Mouse (Mus musculus) forebrain, embryonic 14.5 days (tissue): ENCODE data around the gene Carmil1. TPM values are rescaled to one million over a fixed set of nuclear protein-coding genes. Genes with fewer than 3 reads are reported as not detected.

ENCODE experiments used
- ATAC-seq: fragments of 200-750 bp; cut with Nextera tagmentation; 2 replicates; pipeline ENCODE4 v1.8.0; 2017; ENCODE audit warnings: mild to moderate bottlenecking, moderate library complexity
- DNase-seq: peaks from one replicate; pipeline ENCODE4 v3.0.0-alpha.2; 2015; ENCODE audit warnings: low spot score
- H3K27ac ChIP-seq: fragments of 300-500 bp; sonication (generic); 2 replicates; pipeline ENCODE4 v1.5.1; 2014; ENCODE audit warnings: low read depth, mild to moderate bottlenecking, control low read depth, low read length, moderate library complexity
- H3K27me3 ChIP-seq: fragments of 300-500 bp; sonication (generic); replicated peaks from 2 replicates; pipeline ENCODE4 v1.6.1; 2014; ENCODE audit warnings: low read length, control low read depth, mixed read lengths; ENCODE audit not compliant: control insufficient read depth, insufficient read depth
- H3K36me3 ChIP-seq: fragments of 300-500 bp; sonication (generic); 2 replicates; pipeline ENCODE4 v1.6.1; 2014; ENCODE audit warnings: low read length, control low read depth; ENCODE audit not compliant: control insufficient read depth, insufficient read depth
- H3K4me1 ChIP-seq: fragments of 300-500 bp; sonication (generic); 2 replicates; pipeline ENCODE4 v1.6.1; 2014; ENCODE audit warnings: antibody characterized with exemption, low read length, control low read depth; ENCODE audit not compliant: control insufficient read depth, insufficient read depth
- H3K4me2 ChIP-seq: fragments of 300-500 bp; sonication (generic); 2 replicates; pipeline ENCODE4 v1.6.1; 2014; ENCODE audit warnings: mild to moderate bottlenecking, control low read depth, low read length
- H3K4me3 ChIP-seq: fragments of 300-500 bp; sonication (generic); 2 replicates; pipeline ENCODE4 v1.5.1; 2014; ENCODE audit warnings: low read depth, low read length, control low read depth
- H3K9ac ChIP-seq: fragments of 300-500 bp; sonication (generic); 2 replicates; pipeline ENCODE4 v1.6.1; 2014; ENCODE audit warnings: mild to moderate bottlenecking, low read length, control low read depth, moderate library complexity
- H3K9me3 ChIP-seq: fragments of 300-500 bp; sonication (generic); replicated peaks from 2 replicates; pipeline ENCODE4 v1.6.1; 2016; ENCODE audit warnings: low read length, control low read depth, mixed read lengths; ENCODE audit not compliant: control insufficient read depth
- whole genome bisulfite sequencing: fragments of 180-500 bp; shearing (Covaris S2); extraction: QIAGEN DNeasy Blood & Tissue Kit; methylation state at CpG from one replicate; pipeline ENCODE4 v1.1.7; 2014; 5-methylcytosine and 5-hydroxymethylcytosine counted together
- polyA plus RNA-seq: library from polyadenylated mRNA; unstranded; fragments of >200 nt; fragmentation: Nextera tagmentation; extraction: Ambion mirVana; gene quantifications from 2 replicates; pipeline ENCODE4 v1.2.1, GENCODE M21; 2014

Carmil1 gene
- polyA plus RNA-seq, 1 experiment from 2014 or later: 14.5 TPM

GRCm38 (mm10) chr13:24306248-24306647 is 25.7 kb upstream of the Carmil1 start:
- DNase-seq (no peak), ATAC-seq (no peak)
- H3K9ac ChIP-seq: no peak overlapping the region
- H3K4me3 ChIP-seq: no peak overlapping the region
- H3K4me2 ChIP-seq: no peak overlapping the region
- no peaks in the 10 kb centered on the region for H3K9me3 ChIP-seq
- H3K27ac ChIP-seq: no peak overlapping the region
- no peaks in the 10 kb centered on the region for H3K4me1 ChIP-seq
- WGBS: 46% methylated on average over 4 of the region's 4 CpGs
- no peaks in the 10 kb centered on the region for H3K36me3 ChIP-seq
- no peaks in the 10 kb centered on the region for H3K27me3 ChIP-seq

GRCm38 (mm10) chr13:24305486-24305885 is 24.9 kb upstream of the Carmil1 start:
- no peak for ATAC-seq
- H3K4me3 ChIP-seq: no peak overlapping the region
- no peak for DNase-seq
- WGBS: 66% methylated on average over 4 of the region's 4 CpGs
- no peaks in the 10 kb centered on the region for H3K36me3 ChIP-seq
- H3K9me3 ChIP-seq: no peaks in the 10 kb centered on the region
- H3K9ac ChIP-seq: no peak overlapping the region
- H3K27me3 ChIP-seq: no peaks in the 10 kb centered on the region
- no peak overlapping the region for H3K4me2 ChIP-seq
- no peak overlapping the region for H3K27ac ChIP-seq
- H3K4me1 ChIP-seq: no peaks in the 10 kb centered on the region

- no peak overlapping the region for H3K4me2 ChIP-seq
- H3K27ac ChIP-seq: no peak overlapping the region
- no peaks in the 10 kb centered on the region for H3K27me3 ChIP-seq
- WGBS: 12% methylated on average over 4 of the region's 4 CpGs
- DNase-seq (peak; percentile 85), ATAC-seq (no peak)
- H3K9ac ChIP-seq: no peak overlapping the region
- H3K4me1 ChIP-seq: 0 out of 2 replicates have a peak, but pooled peaks cover 2% of the 10 kb centered on the region
- H3K9me3 ChIP-seq: no peaks in the 10 kb centered on the region
- no peaks in the 10 kb centered on the region for H3K36me3 ChIP-seq
- no peak overlapping the region for H3K4me3 ChIP-seq
Measured at GRCm38 (mm10) chr13:24297252-24297651, 16.7 kb upstream of the Carmil1 start.

DNA sequence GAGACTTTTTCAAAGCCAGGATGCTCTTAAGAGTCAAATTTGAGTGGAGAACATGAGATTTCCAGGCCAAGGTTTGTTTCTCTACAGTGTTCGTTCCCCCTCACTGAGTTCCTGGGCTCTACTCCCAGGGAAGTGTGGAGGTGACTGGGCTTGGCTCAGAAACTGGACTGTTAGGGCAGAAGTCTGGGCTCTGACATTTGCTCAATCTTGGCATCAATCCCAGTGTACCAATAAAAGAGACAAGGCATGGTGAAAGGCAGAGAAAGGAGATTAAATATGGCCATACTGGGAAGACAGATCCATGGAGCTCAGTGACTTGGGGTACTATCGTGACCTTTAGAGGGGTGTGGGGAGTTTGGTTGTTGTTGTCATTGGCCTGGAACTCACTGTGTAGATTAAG is 6.8 kb upstream of the Carmil1 start:
- H3K27ac ChIP-seq: no peak overlapping the region
- no peak for ATAC-seq
- no peak overlapping the region for H3K4me2 ChIP-seq
- H3K9ac ChIP-seq: no peak overlapping the region
- no peaks in the 10 kb centered on the region for H3K36me3 ChIP-seq
- WGBS: 90% methylated on average over 2 of the region's 2 CpGs
- H3K27me3 ChIP-seq: no peaks in the 10 kb centered on the region
- no peak overlapping the region for H3K4me3 ChIP-seq
- no peaks in the 10 kb centered on the region for H3K4me1 ChIP-seq
- DNase-seq: no peak
- H3K9me3 ChIP-seq: no peaks in the 10 kb centered on the region

GRCm38 (mm10) chr13:24279762-24280438 is 695 bp downstream of the Carmil1 start:
- Histone ChIP-seq H3K4me3 (peak overlapping the region; percentile 70), H3K4me2 (peak overlapping the region; percentile 95), H3K9me3 (no peaks in the 10 kb centered on the region), H3K4me1 (peaks cover 14% of the 10 kb centered on the region), H3K9ac (peak overlapping the region; percentile 86), H3K27ac (no peak overlapping the region), H3K36me3 (no peaks in the 10 kb centered on the region), H3K27me3 (no peaks in the 10 kb centered on the region)
- ATAC-seq: peak; percentile 2; the same call in 1 of the 2 replicates
- no peak for DNase-seq
- 2% methylated on average over 19 of the region's 21 CpGs for WGBS

- Histone ChIP-seq H3K4me1 (peaks cover 14% of the 10 kb centered on the region), H3K9me3 (no peaks in the 10 kb centered on the region), H3K27me3 (no peaks in the 10 kb centered on the region), H3K36me3 (no peaks in the 10 kb centered on the region), H3K4me3 (peak overlapping the region; percentile 70), H3K4me2 (peak overlapping the region; percentile 95), H3K27ac (no peak overlapping the region), H3K9ac (peak overlapping the region; percentile 86; the same call in 1 of the 2 replicates)
- 52% methylated on average over 11 of the region's 11 CpGs for WGBS
- DNase-seq (no peak), ATAC-seq (no peak)
Measured at GRCm38 (mm10) chr13:24279407-24279761, 1.2 kb downstream of the Carmil1 start.

DNA sequence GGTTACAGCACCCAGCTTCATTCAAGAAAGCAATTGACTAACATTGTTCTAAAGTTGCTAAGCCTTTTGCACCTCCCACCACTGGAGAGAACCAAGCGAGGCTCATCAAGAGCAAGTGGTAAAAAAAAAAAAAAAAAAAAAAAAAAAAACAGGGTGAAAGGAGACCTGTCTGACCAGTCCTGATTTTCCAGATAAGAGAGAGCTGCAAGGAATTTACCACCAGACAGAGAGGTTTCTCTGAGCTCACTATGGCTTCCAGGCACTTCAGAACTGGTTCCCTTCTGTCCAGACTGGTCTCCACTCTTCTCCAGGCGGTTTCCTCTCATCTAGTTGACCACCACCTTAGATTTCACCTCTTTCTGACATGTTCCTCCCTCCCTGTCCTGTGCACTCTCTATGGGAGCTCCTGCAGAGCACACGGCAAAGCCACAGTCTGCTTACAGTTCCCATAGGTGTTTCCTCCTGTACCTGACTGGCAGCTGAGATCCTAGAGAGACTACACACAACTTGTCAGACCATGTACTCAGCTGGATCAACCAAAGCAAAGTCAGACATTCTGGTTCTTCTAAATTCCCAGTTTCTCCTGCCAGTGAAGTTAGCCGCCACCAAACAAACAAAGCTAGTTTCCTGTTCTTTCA is 7.7 kb downstream of the Carmil1 start:
- H3K9ac ChIP-seq: no peak overlapping the region
- H3K27ac ChIP-seq: no peak overlapping the region
- WGBS: 71% methylated on average over 4 of the region's 4 CpGs
- H3K36me3 ChIP-seq: no peaks in the 10 kb centered on the region
- H3K4me2 ChIP-seq: no peak overlapping the region
- no peaks in the 10 kb centered on the region for H3K27me3 ChIP-seq
- peaks cover 4% of the 10 kb centered on the region; the same call in 1 of the 2 replicates for H3K4me1 ChIP-seq
- H3K9me3 ChIP-seq: no peaks in the 10 kb centered on the region
- no peak overlapping the region for H3K4me3 ChIP-seq
- ATAC-seq (no peak), DNase-seq (no peak)

DNA sequence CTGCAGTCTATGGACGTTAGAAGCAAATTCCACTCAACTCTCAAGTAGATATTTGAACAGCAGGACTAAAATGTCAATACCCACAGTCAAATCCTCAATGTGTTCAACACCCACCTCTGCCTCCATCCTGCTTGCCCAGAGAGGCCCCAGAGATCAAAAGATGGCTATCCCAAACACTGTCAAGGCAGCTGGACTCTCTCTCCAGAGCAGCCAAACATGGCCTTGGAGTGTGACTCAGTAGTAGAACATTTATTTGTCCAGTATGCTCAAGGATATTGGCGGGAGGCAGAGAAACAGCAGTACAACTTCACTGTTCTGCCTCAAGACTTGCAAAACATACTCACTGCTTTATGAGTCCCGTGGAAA is 11.5 kb downstream of the Carmil1 start:
- H3K9ac ChIP-seq: no peak overlapping the region
- ATAC-seq: no peak
- H3K36me3 ChIP-seq: no peaks in the 10 kb centered on the region
- no peak overlapping the region for H3K4me3 ChIP-seq
- 75% methylated on average over 3 of the region's 3 CpGs for WGBS
- H3K4me1 ChIP-seq: peaks cover 4% of the 10 kb centered on the region; the same call in 1 of the 2 replicates
- no peak for DNase-seq
- H3K27ac ChIP-seq: no peak overlapping the region
- H3K4me2 ChIP-seq: no peak overlapping the region
- no peaks in the 10 kb centered on the region for H3K9me3 ChIP-seq
- H3K27me3 ChIP-seq: no peaks in the 10 kb centered on the region

- H3K9ac ChIP-seq: no peak overlapping the region
- no peak overlapping the region for H3K4me3 ChIP-seq
- H3K36me3 ChIP-seq: no peaks in the 10 kb centered on the region
- H3K4me1 ChIP-seq: peaks cover 4% of the 10 kb centered on the region; the same call in 1 of the 2 replicates
- DNase-seq (no peak), ATAC-seq (no peak)
- 53% methylated on average over 14 of the region's 14 CpGs for WGBS
- H3K27me3 ChIP-seq: no peaks in the 10 kb centered on the region
- no peak overlapping the region for H3K4me2 ChIP-seq
- H3K9me3 ChIP-seq: no peaks in the 10 kb centered on the region
- no peak overlapping the region for H3K27ac ChIP-seq
Measured at GRCm38 (mm10) chr13:24268355-24269099, 12.1 kb downstream of the Carmil1 start.
